Mouse (Mus musculus) heart, adult 2 months (tissue): ENCODE results near the gene Rabac1. TPM values are rescaled to one million over a fixed set of nuclear protein-coding genes. Genes with fewer than 3 reads are reported as not detected.

Source experiments
- DNase-seq, 2 experiments: peaks; one replicate each; pipeline ENCODE4 v3.0.0; 2021
- H3K27ac ChIP-seq: fragments of 200-600 bp; 2 replicates; pipeline ENCODE4 v1.8.1; 2022
- H3K27me3 ChIP-seq: fragments of 200-500 bp; 2 replicates; pipeline ENCODE4 v1.6.1; 2012; ENCODE audit warnings: mild to moderate bottlenecking, low read length, inconsistent platforms, mixed read lengths; ENCODE audit not compliant: control insufficient read depth, insufficient read depth
- H3K36me3 ChIP-seq: fragments of 200-500 bp; 2 replicates; pipeline ENCODE4 v1.6.1; 2012; ENCODE audit warnings: low read length, inconsistent platforms; ENCODE audit not compliant: control insufficient read depth, insufficient read depth
- H3K4me1 ChIP-seq: fragments of 200-500 bp; 2 replicates; pipeline ENCODE4 v1.6.1; 2011; ENCODE audit warnings: low read length; ENCODE audit not compliant: control insufficient read depth, insufficient read depth
- H3K4me3 ChIP-seq: fragments of 200-600 bp; 2 replicates; pipeline ENCODE4 v1.8.1; 2022
- H3K79me2 ChIP-seq: fragments of 200-500 bp; replicated peaks from 2 replicates; pipeline ENCODE4 v1.6.1; 2012; ENCODE audit warnings: mild to moderate bottlenecking, inconsistent platforms, low read length, moderate library complexity, mixed read lengths; ENCODE audit not compliant: control insufficient read depth, insufficient read depth
- H3K9ac ChIP-seq: fragments of 200-500 bp; 2 replicates; pipeline ENCODE4 v1.6.1; 2012; ENCODE audit warnings: low read depth, mild to moderate bottlenecking, control low read depth, inconsistent platforms, low read length, mixed read lengths
- CTCF ChIP-seq: fragments of 200-600 bp; IDR thresholded peaks from 2 replicates; pipeline ENCODE4 v1.8.1; 2022; ENCODE audit warnings: antibody characterized with exemption, mild to moderate bottlenecking, moderate library complexity
- EP300 ChIP-seq: fragments of 200-500 bp; IDR thresholded peaks from 2 replicates; pipeline ENCODE4 v1.6.1; 2011; ENCODE audit warnings: low read depth, low read length, control low read depth; ENCODE audit not compliant: insufficient read depth
- POLR2A ChIP-seq: fragments of 200-500 bp; IDR thresholded peaks from 2 replicates; pipeline ENCODE4 v1.6.1; 2011; ENCODE audit warnings: mild to moderate bottlenecking, low read depth, low read length, control low read depth; ENCODE audit not compliant: insufficient read depth
- WGBS: fragments of 180-500 bp; shearing (Covaris S2); methylation state at CpG from one replicate; pipeline ENCODE4 v1.1.7; 2018; 5-methylcytosine and 5-hydroxymethylcytosine counted together
- intact Hi-C: fragments of 180-260 bp; cut with DNase I; formaldehyde crosslinking; loops from one replicate; pipeline ENCODE4 v1.15.1; 2025
- polyA plus RNA-seq: library from polyadenylated mRNA; depleted of rRNA; stranded (reverse); fragments of >200 nt; gene quantifications from 2 replicates; pipeline ENCODE4 v1.2.3, GENCODE M21; 2012
- total RNA-seq, 2 experiments: library from RNA; stranded (reverse); gene quantifications; 2 replicates each; pipeline ENCODE4 v1.2.3; 2021

Rabac1 gene
- total and polyA plus RNA-seq, 3 experiments = 299 to 467 (median 358) TPM

- Histone ChIP-seq H3K36me3 (peaks cover 3% of the 10 kb centered on the region), H3K9ac (no peak overlapping the region), H3K79me2 (no peaks in the 10 kb centered on the region), H3K4me3 (no peak overlapping the region), H3K27me3 (no peaks in the 10 kb centered on the region), H3K4me1 (peaks cover 1% of the 10 kb centered on the region; the same call in 1 of the 2 replicates), H3K27ac (no peak overlapping the region)
- no peak for DNase-seq
- TF ChIP-seq CTCF (peak; percentile 95), EP300 (no peak)
- WGBS = 24% methylated on average over 9 of the region's 9 CpGs
- intact Hi-C loops = loop anchor here (2.0 to 10.0 kb wide), 4 partner anchors 104 to 440 kb away; partner anchors contain the start of genes Gsk3a and Irgq
These were observed 2.5 kb upstream of the Rabac1 start for GRCm38 (mm10) chr7:24974893-24975595.

GRCm38 (mm10) chr7:24973902-24974301 is 1.3 kb upstream of the Rabac1 start:
- no peak for TF ChIP-seq EP300
- no peak for TF ChIP-seq CTCF
- no peak for TF ChIP-seq POLR2A
- intact Hi-C loops = loop anchor here (2.0 to 10.0 kb wide), 4 partner anchors 105 to 439 kb away; partner anchors contain the start of genes Gsk3a and Irgq

GRCm38 (mm10) chr7:24973208-24973607 is 654 bp upstream of the Rabac1 start:
- WGBS = 77% methylated on average over 4 of the region's 4 CpGs
- Histone ChIP-seq H3K4me1 (peaks cover 1% of the 10 kb centered on the region; the same call in 1 of the 2 replicates), H3K9ac (no peak overlapping the region), H3K4me3 (no peak overlapping the region), H3K36me3 (peaks cover 3% of the 10 kb centered on the region), H3K79me2 (no peaks in the 10 kb centered on the region), H3K27ac (no peak overlapping the region), H3K27me3 (no peaks in the 10 kb centered on the region)
- no peak for DNase-seq
- TF ChIP-seq POLR2A (no peak), CTCF (no peak), EP300 (no peak)
- intact Hi-C loops = loop anchor here (5.0 to 10.0 kb wide), 3 partner anchors 156 to 438 kb away; partner anchors contain the start of genes Gsk3a and Irgq

More at GRCm38 (mm10) chr7:24973902-24974301, 1.3 kb upstream of the Rabac1 start:
- H3K27me3 ChIP-seq = no peaks in the 10 kb centered on the region
- no peak overlapping the region for H3K9ac ChIP-seq
- no peak overlapping the region for H3K27ac ChIP-seq
- WGBS = 52% methylated on average over 5 of the region's 5 CpGs
- no peak overlapping the region for H3K4me3 ChIP-seq
- DNase-seq = no peak
- H3K36me3 ChIP-seq = peaks cover 3% of the 10 kb centered on the region
- peaks cover 1% of the 10 kb centered on the region; the same call in 1 of the 2 replicates for H3K4me1 ChIP-seq
- no peaks in the 10 kb centered on the region for H3K79me2 ChIP-seq

GRCm38 (mm10) chr7:24971261-24971971 is 1.1 kb downstream of the Rabac1 start:
- H3K9ac ChIP-seq = 0 out of 2 replicates have a peak overlapping the region, but pooled peaks have one; percentile 7
- H3K27me3 ChIP-seq = no peaks in the 10 kb centered on the region
- TF ChIP-seq CTCF (peak; percentile 67), POLR2A (no peak)
- H3K79me2 ChIP-seq = no peaks in the 10 kb centered on the region
- H3K4me1 ChIP-seq = peaks cover 1% of the 10 kb centered on the region; the same call in 1 of the 2 replicates
- DNase-seq = peak; percentile 40 to 60
- WGBS = 11% methylated on average over 19 of the region's 19 CpGs
- peak overlapping the region; percentile 79 for H3K4me3 ChIP-seq
- H3K36me3 ChIP-seq = peaks cover 3% of the 10 kb centered on the region
- H3K27ac ChIP-seq = peak overlapping the region; percentile 93
- intact Hi-C loops = loop anchor here (5.0 to 10.0 kb wide), 3 partner anchors 154 to 437 kb away; partner anchors contain the start of genes Gsk3a and Irgq

- H3K79me2 ChIP-seq = no peaks in the 10 kb centered on the region
- no peak overlapping the region for H3K4me3 ChIP-seq
- TF ChIP-seq CTCF (no peak), EP300 (no peak), POLR2A (no peak)
- no peaks in the 10 kb centered on the region for H3K27me3 ChIP-seq
- no peak overlapping the region for H3K27ac ChIP-seq
- 94% methylated on average over 3 of the region's 3 CpGs for WGBS
- peaks cover 3% of the 10 kb centered on the region for H3K36me3 ChIP-seq
- intact Hi-C loops = loop anchor here (5.0 to 10.0 kb wide), 3 partner anchors 153 to 436 kb away; partner anchors contain the start of genes Gsk3a and Irgq
- peaks cover 1% of the 10 kb centered on the region; the same call in 1 of the 2 replicates for H3K4me1 ChIP-seq
- DNase-seq = no peak
- no peak overlapping the region for H3K9ac ChIP-seq
These were observed 2.2 kb downstream of the Rabac1 start for GRCm38 (mm10) chr7:24970341-24970740.
